Mouse (Mus musculus) kidney, postnatal 0 days (tissue): Measurements from ENCODE around the gene Gm20388. TPM values are rescaled to one million over a fixed set of nuclear protein-coding genes. Genes with fewer than 3 reads are reported as not detected.
A peak's percentile ranks its signal among the peaks of the same experiment; 100 is the strongest.

ENCODE experiments used
- ATAC-seq: fragments of 200-750 bp; cut with Nextera tagmentation; replicated peaks from 2 replicates; pipeline ENCODE4 v1.8.0; 2017; ENCODE audit warnings: low read depth, moderate number of reproducible peaks, moderate TSS enrichment, moderate library complexity; ENCODE audit not compliant: low FRiP score
- DNase-seq: peaks from one replicate; pipeline ENCODE4 v3.0.0-alpha.2; 2016; ENCODE audit warnings: low spot score
- H3K27ac ChIP-seq: fragments of 300-500 bp; sonication (generic); 2 replicates; pipeline ENCODE4 v1.5.1; 2014; ENCODE audit warnings: mild to moderate bottlenecking
- H3K27me3 ChIP-seq: fragments of 300-500 bp; sonication (generic); 2 replicates; pipeline ENCODE4 v1.6.1; 2014; ENCODE audit warnings: low read length, mixed read lengths; ENCODE audit not compliant: insufficient read depth
- H3K36me3 ChIP-seq: fragments of 300-500 bp; sonication (generic); 2 replicates; pipeline ENCODE4 v1.6.1; 2014; ENCODE audit warnings: low read length, mixed read lengths; ENCODE audit not compliant: insufficient read depth
- H3K4me1 ChIP-seq: fragments of 300-500 bp; sonication (generic); replicated peaks from 2 replicates; pipeline ENCODE4 v1.6.1; 2014; ENCODE audit warnings: antibody characterized with exemption, low read length, mixed read lengths; ENCODE audit not compliant: insufficient read depth
- H3K4me2 ChIP-seq: fragments of 300-500 bp; sonication (generic); 2 replicates; pipeline ENCODE4 v1.6.1; 2014; ENCODE audit warnings: mild to moderate bottlenecking, low read length, moderate library complexity, mixed read lengths
- H3K4me3 ChIP-seq: fragments of 300-500 bp; sonication (generic); replicated peaks from 2 replicates; pipeline ENCODE4 v1.5.1; 2014; ENCODE audit warnings: low read depth, low read length
- H3K9ac ChIP-seq: fragments of 300-500 bp; sonication (generic); 2 replicates; pipeline ENCODE4 v1.6.1; 2014; ENCODE audit warnings: low read depth, low read length
- H3K9me3 ChIP-seq: fragments of 300-500 bp; sonication (generic); replicated peaks from 2 replicates; pipeline ENCODE4 v1.6.1; 2016; ENCODE audit warnings: low read length, inconsistent platforms, mixed read lengths
- CTCF ChIP-seq: IDR thresholded peaks from 2 replicates; pipeline ENCODE4 v1.5.1; 2016; ENCODE audit warnings: antibody characterized with exemption, low read depth, mild to moderate bottlenecking, moderate library complexity
- WGBS: fragments of 180-500 bp; shearing (Covaris S2); extraction: QIAGEN DNeasy Blood & Tissue Kit; methylation state at CpG from one replicate; pipeline ENCODE4 v1.1.7; 2014; 5-methylcytosine and 5-hydroxymethylcytosine counted together
- polyA plus RNA-seq: library from polyadenylated mRNA; unstranded; fragments of >200 nt; fragmentation: Nextera tagmentation; extraction: Ambion mirVana; gene quantifications from 2 replicates; pipeline ENCODE4 v1.2.1, GENCODE M21; 2015

Gene Gm20388
- polyA plus RNA-seq, 1 experiment from 2014 or later: not detected

DNA sequence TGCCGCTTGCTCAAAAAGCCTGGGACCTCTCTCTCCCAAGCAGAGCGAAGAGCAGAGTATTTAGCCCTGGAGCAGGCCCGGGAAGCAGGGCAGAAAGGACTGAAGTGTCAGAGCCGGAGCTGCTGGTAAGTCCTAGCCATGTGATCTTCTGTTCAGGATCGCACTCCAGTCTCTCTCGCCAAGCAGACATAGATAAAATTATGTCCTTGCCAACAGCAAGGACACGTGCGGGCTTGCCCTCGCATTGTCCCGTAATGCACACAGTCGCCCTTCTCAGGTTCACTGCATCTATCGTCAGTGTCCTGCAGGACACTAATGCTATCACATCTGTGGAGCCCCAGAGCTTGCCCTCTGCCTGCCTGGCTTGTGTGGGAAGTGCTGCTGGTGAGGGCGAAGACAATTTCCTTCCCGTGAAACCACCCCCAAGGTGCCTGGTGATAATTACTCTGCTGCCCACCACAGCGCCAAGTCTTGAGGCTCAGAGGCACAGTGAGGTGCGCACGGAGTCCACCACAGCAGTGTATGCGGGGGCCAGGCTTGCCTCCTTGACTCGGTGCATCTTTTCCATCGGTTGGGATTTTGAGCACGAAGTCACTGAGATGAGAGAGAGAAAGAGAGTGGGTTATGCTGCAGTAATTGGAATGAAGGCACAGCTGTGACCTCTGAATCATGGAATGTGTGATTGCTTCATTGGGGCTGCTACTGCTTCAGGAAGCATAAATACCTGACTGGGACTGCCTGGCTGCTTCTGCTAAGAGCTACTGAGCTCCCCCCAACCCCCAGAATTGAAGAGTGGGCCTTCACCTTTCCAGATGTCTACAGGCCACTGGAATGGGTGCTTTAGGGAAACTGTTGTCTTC is 4170.1 kb downstream of the Gm20388 start:
- no peak for ATAC-seq

DNA sequence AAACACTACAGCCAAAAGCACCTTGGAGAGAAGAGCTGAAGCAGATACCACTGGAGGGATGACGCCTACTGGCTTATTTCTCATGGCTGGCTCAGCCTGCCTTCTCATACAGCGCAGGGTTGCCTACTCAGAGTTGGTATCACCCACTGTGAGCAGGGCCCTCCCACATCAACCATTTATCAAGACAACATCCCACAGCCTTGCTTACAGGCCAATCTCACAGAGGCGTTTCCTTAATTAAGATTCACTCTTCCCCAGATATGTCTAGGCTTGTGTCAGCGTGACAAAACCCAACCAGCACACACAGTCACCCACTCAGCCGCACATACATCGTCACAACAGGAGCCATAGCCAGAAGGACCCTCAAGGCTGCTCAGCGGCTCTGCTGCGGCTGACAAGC is 4172.0 kb downstream of the Gm20388 start:
- no peak for TF ChIP-seq CTCF
- Histone ChIP-seq H3K4me1 (no peaks in the 10 kb centered on the region), H3K36me3 (no peaks in the 10 kb centered on the region), H3K9me3 (no peaks in the 10 kb centered on the region), H3K27me3 (no peaks in the 10 kb centered on the region), H3K4me3 (no peak overlapping the region), H3K27ac (no peak overlapping the region), H3K9ac (no peak overlapping the region), H3K4me2 (no peak overlapping the region)
- DNase-seq (no peak), ATAC-seq (no peak)
- WGBS: 92% methylated on average over 8 of the region's 8 CpGs

More for the DNA sequence above, 4170.1 kb downstream of the Gm20388 start:
- WGBS: 65% methylated on average over 21 of the region's 21 CpGs
- Histone ChIP-seq H3K9ac (no peak overlapping the region), H3K27me3 (no peaks in the 10 kb centered on the region), H3K9me3 (no peaks in the 10 kb centered on the region), H3K36me3 (no peaks in the 10 kb centered on the region), H3K4me2 (no peak overlapping the region), H3K4me3 (no peak overlapping the region), H3K27ac (no peak overlapping the region), H3K4me1 (no peaks in the 10 kb centered on the region)
- DNase-seq: no peak
- no peak for TF ChIP-seq CTCF

DNA sequence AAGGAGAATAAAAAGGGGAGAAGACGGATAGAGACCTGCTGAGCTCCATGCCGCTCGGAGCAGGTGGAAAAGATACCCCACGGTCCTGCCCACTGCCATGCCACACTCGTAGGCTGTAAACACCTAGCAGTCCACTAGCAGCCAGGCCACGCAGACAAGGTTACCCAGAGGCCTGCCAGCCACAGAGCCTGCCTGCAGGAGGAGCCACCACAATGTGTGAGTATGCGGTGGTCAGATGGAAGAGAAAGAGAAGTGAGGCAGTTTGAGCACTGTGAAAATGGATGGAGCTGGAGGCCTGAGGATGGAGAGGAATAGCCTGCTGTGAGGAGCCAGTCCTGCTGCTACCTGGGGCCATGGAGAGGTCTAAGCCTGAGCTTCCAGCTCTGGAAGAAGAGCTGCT is 4173.0 kb downstream of the Gm20388 start:
- 87% methylated on average over 7 of the region's 7 CpGs for WGBS
- Histone ChIP-seq H3K9ac (no peak overlapping the region), H3K36me3 (no peaks in the 10 kb centered on the region), H3K9me3 (no peaks in the 10 kb centered on the region), H3K4me1 (no peaks in the 10 kb centered on the region), H3K27ac (no peak overlapping the region), H3K4me3 (no peak overlapping the region), H3K27me3 (no peaks in the 10 kb centered on the region), H3K4me2 (no peak overlapping the region)
- TF ChIP-seq CTCF: peak; percentile 33; the same call in 1 of the 2 replicates
- ATAC-seq: no peak
- no peak for DNase-seq

DNA sequence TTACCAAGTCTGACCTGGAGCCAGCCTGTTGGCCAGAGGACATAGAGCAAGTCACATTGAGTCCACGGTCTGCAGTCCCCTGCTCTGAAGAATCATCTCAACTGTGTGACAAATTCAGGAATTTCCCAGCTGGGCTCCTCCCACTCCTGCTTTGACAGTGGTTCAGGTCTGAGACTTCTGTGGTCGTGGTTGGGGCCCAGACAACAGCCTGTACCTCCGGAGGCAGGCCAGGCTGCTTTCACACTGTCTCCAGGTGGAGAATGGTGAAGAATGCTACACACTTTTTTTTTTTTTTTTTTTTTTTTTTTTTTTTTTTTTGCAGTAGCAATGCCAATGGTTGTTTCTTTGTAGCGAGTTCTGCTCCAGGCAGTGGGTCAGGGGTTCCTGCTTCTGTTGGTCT is 4175.0 kb downstream of the Gm20388 start:
- 50% methylated on average over 4 of the region's 4 CpGs for WGBS
- H3K4me3 ChIP-seq: no peak overlapping the region
- no peaks in the 10 kb centered on the region for H3K36me3 ChIP-seq
- TF ChIP-seq CTCF: no peak
- no peak overlapping the region for H3K27ac ChIP-seq
- ATAC-seq: no peak
- H3K9me3 ChIP-seq: no peaks in the 10 kb centered on the region
- DNase-seq: no peak
- H3K9ac ChIP-seq: no peak overlapping the region
- H3K4me1 ChIP-seq: no peaks in the 10 kb centered on the region
- H3K27me3 ChIP-seq: no peaks in the 10 kb centered on the region
- no peak overlapping the region for H3K4me2 ChIP-seq

DNA sequence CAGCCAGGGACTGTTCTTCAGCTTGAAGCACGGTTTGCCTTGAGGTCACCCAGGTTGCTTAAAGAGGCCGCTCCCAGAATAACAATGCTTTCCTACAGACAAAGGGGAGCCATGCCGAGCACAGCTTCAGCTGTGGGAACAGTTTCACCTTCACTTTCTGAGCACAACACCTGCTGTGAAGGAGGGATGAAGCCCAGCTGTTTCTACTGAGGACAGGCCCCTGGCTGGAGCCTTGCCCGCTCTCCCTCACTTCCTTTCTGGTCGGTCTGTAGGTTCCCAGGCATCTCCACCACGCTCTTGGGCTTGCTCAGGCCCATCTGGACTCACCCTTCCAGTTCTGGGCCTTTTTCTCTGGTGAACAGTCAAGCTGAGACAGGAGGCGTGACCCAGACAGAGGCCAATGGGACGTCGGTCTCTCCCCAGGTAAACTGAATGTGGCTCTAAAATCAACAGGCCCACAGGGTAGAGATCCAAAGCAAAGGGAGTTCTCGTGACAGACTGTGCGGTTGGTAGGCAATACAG is 4177.5 kb downstream of the Gm20388 start:
- TF ChIP-seq CTCF: no peak
- no peak overlapping the region for H3K4me2 ChIP-seq
- H3K27ac ChIP-seq: no peak overlapping the region
- no peaks in the 10 kb centered on the region for H3K36me3 ChIP-seq
- no peak overlapping the region for H3K4me3 ChIP-seq
- no peak overlapping the region for H3K9ac ChIP-seq
- ATAC-seq (no peak), DNase-seq (no peak)
- H3K4me1 ChIP-seq: no peaks in the 10 kb centered on the region
- no peaks in the 10 kb centered on the region for H3K27me3 ChIP-seq
- H3K9me3 ChIP-seq: no peaks in the 10 kb centered on the region
- WGBS: 58% methylated on average over 11 of the region's 11 CpGs

DNA sequence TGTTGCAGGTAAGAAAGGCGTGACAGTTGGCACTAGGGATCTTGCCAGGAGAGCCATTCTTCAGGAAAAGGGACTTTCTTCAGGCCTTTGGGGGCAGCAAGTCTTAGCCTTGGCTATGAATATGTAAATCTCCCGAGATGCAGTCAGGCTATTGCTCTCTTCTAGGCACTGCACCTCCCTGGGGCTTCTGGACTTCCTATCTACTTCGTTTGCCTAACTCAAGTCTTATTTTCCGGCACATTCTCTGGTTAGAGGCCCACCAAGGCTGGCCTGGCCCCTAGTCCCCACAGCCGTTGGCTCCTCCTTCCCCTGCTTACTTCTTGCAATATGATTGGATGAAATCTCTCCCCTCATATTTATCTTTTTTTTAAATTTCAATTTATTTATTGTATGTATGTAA is 4178.4 kb downstream of the Gm20388 start:
- Histone ChIP-seq H3K4me1 (no peaks in the 10 kb centered on the region), H3K27ac (no peak overlapping the region), H3K9me3 (no peaks in the 10 kb centered on the region), H3K36me3 (no peaks in the 10 kb centered on the region), H3K4me3 (no peak overlapping the region), H3K27me3 (no peaks in the 10 kb centered on the region), H3K9ac (no peak overlapping the region), H3K4me2 (no peak overlapping the region)
- WGBS: 89% methylated on average over 5 of the region's 5 CpGs
- ATAC-seq (no peak), DNase-seq (no peak)
- no peak for TF ChIP-seq CTCF
